Mouse (Mus musculus) bone marrow, adult 2 months (tissue): ENCODE measurements around the gene Bcl9l.
"Not testable (repeated sequence)": the region's sequence is repeated elsewhere in the genome, so short reads cannot be mapped to it uniquely, and the experiment has no call there.

Experiments
- CTCF ChIP-seq: fragments of 200-500 bp; IDR thresholded peaks from 2 replicates; pipeline ENCODE4 v1.5.1; 2011; ENCODE audit warnings: low read length, control low read depth; ENCODE audit not compliant: control insufficient read depth, insufficient read depth
- POLR2A ChIP-seq: fragments of 200-500 bp; IDR thresholded peaks from 2 replicates; pipeline ENCODE4 v1.6.1; 2011; ENCODE audit warnings: low read depth, mild to moderate bottlenecking, control low read depth, low read length, borderline replicate concordance; ENCODE audit not compliant: control insufficient read depth

DNA sequence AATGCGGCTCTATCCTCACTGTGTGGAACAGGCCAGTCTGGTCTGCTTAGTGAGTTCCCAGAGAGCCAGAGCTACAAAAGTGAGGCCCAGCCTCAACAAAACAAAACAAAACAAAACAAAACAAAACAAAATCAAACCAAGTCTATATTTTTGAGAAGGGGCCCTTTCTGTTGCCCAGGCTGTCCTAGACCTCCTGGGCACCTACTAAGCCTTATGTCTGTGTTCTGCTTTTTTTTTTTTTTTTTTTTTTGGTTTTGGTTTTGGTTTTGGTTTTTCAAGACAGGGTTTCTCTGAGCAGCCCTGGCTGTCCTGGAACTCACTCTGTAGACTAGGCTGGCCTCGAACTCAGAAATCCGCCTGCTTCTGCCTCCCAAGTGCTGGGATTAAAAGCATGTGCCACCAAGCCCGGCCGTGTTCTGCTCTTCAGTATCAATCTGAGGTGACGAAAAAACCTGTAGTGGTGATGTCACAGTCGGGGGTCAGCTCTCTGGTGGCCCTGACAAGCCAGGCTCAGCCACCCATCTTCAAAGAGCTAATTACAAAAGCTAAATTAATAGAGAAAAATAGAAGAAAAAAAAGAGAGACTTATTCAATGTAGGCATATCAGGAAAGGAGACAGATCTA lies 38.1 kb upstream of the Bcl9l start:
- TF ChIP-seq CTCF, POLR2A: not testable (repeated sequence)
